Mouse (Mus musculus) adrenal gland, postnatal 10 days (tissue): ENCODE data around the gene Cacnb4. TPM values are rescaled to one million over a fixed set of nuclear protein-coding genes. Genes with fewer than 3 reads are reported as not detected.

Source experiments
- DNase-seq: peaks from one replicate; pipeline ENCODE4 v3.0.0; 2021; ENCODE audit warnings: mixed read lengths
- total RNA-seq, 2 experiments: library from RNA; stranded (reverse); gene quantifications; 2 replicates each; pipeline ENCODE4 v1.2.3; 2021

Cacnb4 gene
- total RNA-seq, 2 experiments from 2014 or later = 0.36 to 1.4 TPM

- peak; percentile 32 for DNase-seq
Measured at GRCm38 (mm10) chr2:52518740-52519139, 157.9 kb downstream of the Cacnb4 start.

DNA sequence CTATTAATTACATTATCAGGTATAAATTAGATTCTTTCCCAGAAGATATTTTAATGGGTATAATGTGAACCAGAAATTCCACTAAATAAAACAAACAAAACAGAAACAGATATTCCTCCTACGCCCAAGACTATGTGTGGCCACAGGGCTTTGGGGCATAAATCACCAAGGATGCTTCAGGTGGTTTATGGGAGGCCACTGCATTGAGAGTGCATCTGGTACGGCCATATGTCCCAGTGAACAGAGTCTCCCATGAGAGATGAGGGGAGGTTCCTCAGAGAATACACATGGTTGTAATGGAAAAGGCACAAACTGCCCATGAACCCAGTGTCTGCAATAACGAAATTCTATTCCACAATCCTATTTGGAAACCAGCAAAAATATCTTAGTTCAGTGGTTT is 160.1 kb downstream of the Cacnb4 start:
- DNase-seq = no peak

DNA sequence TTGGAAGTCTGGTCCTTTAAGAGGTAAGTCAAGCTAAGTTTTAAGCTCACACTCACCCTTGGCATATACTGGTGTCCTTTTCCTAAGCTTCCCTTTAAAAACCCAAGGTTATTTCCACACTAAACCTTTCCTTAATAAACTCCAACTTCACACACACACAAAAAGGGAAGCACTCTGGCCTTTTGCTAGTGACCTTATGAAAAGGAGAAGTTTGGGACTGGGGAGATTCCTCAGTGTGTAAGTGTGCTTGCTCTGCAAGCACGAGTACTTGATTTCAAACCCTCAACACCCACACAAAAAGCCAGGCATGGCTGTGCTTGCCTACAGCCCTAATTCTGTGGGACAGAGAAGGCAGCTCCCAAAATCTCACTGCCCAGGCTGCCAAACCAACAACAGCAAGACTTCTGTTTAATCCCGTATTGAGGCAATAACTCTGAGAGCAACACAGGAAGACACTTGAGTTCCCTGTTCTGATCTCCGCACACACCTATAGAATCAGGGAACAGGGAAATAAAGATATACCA is 163.7 kb downstream of the Cacnb4 start:
- DNase-seq = no peak

- no peak for DNase-seq
Measured at GRCm38 (mm10) chr2:52512206-52512605, 164.4 kb downstream of the Cacnb4 start.

DNA sequence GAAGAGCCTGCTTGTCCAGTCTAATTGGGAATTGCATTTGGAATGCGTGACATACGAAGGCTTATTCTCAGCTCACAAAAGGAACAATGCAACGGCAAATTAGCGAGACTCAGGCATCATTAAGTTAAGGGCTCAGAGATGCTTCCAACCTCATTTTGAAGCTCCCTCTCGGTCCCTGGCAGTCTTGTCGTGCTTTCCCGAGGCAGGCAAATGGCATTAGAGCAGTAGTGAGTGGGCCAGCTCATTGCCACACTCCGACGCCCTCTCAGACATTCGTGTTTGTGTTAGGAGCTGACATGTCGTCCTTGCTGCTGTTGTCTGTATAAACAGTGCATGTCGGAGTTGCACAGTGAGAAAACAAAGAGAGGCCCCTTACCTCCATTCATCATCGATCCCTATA is 164.8 kb downstream of the Cacnb4 start:
- no peak for DNase-seq

DNA sequence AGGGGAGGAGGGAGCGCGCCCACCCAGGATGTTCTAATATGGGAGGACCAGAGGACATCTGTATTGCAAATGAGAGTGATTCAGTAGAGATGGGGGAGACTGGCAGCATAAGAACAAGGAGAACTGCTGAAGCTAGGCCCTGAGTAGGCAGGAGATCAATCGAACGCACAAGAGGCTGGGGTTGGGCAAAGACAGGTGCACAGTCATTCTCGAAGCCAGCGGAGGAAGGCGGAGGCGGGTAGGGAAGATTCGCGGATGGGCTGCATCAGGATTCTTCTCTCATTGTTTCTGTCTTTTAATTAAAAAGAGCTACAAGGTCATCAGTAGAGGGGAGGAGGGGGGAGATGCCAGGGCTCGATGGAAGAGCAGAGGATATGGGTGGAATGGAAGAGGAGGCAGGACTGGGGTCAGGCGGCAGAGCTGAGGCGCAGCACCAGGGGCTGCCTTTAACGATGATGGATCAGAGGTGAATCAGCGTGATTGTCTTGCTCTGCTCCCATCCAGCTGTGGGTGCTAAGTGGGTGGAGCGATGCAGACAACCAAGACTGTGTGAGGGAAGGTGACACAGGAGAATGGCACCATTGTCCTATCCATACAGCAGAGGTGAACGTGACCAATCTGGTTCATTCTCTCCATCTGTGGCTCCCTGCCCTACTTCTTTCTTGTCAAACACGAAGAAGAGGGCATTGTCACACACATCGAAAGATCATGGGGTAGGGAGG is 166.7 kb downstream of the Cacnb4 start:
- DNase-seq = no peak

DNA sequence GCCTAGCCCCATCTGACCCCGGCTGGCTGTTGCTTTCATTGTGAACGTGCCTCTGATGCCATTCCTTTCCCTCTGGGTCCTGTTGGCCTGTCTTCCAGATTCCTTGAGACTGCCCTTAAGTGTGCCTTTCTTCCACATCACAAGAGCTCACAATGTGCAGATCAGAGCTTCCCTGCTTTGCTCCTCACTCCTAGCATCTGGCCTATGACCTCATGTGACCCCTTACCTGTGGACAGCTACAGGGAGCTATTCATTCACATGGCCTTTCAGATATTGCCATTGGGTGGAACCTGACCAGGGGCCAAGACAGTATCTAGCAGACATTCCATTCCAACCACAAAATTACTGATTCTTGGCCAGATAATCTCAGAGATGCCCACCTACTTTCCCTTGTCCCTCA is 171.5 kb downstream of the Cacnb4 start:
- DNase-seq = no peak

GRCm38 (mm10) chr2:52504762-52505161 is 171.9 kb downstream of the Cacnb4 start:
- DNase-seq = peak; percentile 53

- DNase-seq = no peak
Measured at GRCm38 (mm10) chr2:52499849-52500262, 176.8 kb downstream of the Cacnb4 start.

- DNase-seq = no peak
Measured at GRCm38 (mm10) chr2:52499101-52499537, 177.5 kb downstream of the Cacnb4 start.

DNA sequence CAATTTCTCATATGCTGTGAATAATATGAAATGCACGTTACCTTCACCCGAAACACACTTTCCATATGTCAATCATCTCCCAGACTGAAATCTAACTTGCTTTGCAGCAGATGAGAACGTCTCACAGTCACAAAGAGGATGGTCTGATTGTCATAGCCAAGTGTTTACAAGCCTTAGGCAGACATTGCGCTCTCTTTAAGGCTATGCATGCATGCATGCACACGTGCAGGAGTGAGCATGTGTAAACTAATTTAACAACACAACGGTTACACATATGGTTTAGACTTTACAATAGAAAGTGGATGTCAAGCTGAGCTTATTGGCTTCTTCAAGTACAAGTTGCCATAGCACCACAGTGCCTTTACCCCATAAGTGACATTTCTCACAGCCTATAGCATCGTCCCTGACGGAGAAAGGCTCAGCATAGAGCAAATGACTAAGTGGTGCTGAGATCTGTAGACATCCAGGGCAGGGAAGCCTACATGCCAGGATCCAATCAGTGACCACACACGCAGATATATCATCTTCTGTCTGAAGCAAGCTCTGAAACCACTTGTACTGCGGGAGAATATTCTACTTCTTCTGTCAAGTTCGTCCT is 181.4 kb downstream of the Cacnb4 start:
- DNase-seq = no peak

DNA sequence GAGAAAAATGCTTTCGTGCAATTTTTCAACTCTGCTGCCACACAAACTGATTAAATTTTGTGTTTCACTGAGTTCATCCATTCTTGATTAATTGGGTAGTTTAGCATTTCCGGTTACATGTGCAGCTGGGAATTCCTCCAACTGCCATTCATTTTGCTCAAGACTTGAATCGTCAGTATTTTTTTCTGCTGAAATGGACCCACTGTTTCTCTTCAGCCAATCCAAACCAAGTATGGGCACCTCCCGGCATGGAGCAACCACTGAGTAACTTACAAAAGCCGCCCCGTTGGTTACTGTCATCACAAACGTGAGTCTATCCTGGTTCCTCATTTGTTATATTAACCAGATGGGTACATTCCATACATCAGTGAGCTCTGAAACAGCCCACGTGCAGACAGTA is 182.4 kb downstream of the Cacnb4 start:
- no peak for DNase-seq

DNA sequence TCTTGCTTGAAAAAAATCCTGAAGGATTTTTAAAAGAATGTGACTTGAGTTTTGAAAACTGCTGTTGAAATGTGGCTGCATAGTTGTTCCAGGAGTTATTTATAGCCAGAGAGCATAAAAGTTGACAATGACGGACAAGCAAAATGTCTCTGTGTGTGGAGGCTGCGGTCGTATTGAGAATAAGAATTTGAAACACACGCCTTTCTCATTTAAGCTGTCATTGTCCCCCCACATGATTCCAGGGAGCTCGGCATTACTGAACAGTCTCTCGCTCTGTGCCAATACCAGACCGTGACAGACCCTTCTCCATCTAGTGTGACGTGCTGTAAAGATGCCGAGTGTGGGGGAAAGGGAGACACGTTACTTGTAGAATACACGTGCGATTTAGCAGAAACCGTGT is 183.8 kb downstream of the Cacnb4 start:
- DNase-seq = no peak

- no peak for DNase-seq
Measured at GRCm38 (mm10) chr2:52489840-52490239, 186.8 kb downstream of the Cacnb4 start.

DNA sequence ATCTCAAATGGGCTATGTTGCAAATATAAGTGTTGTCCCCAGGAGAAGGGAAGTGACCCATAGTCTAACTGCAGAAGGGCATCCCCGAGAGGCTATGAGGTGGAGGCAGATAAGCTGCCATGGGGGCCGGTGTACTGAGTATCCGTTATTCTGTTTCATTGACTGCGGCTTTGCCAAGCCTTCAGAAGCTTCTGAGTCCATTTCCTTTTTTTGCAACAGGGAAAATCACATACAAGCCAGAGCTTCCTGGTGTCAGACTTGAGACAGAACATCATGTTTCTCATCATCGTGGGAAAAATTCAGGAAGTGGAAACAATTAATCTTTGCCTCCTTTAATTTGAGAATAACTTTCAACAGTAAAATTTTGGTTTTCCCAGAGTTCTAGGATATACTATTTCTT is 193.1 kb downstream of the Cacnb4 start:
- DNase-seq = no peak

GRCm38 (mm10) chr2:52480476-52480875 is 196.2 kb downstream of the Cacnb4 start:
- DNase-seq = no peak

GRCm38 (mm10) chr2:52478501-52478900 is 198.1 kb downstream of the Cacnb4 start:
- DNase-seq = no peak

DNA sequence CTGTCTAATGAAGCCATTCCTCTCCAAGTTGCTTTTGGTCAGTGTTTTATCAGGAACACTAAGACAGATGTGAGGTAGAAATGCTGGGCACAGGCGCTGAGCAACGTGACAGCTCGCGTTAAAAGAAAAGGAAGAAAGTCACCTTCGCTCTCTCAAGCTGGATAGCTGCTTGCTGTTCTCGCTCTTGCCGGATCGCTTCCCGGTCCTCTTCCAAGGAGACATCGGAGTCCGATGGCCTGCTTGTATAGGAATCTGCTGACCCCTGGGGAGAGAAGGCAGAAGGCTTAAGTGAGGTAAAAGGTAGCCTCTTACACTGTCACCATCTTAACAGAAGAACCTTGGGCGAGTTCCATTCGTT is 199.1 kb downstream of the Cacnb4 start:
- DNase-seq = no peak

GRCm38 (mm10) chr2:52476801-52477549 is 199.7 kb downstream of the Cacnb4 start:
- peak; percentile 20 for DNase-seq

- no peak for DNase-seq
Measured at GRCm38 (mm10) chr2:52475854-52476253, 200.8 kb downstream of the Cacnb4 start.

DNA sequence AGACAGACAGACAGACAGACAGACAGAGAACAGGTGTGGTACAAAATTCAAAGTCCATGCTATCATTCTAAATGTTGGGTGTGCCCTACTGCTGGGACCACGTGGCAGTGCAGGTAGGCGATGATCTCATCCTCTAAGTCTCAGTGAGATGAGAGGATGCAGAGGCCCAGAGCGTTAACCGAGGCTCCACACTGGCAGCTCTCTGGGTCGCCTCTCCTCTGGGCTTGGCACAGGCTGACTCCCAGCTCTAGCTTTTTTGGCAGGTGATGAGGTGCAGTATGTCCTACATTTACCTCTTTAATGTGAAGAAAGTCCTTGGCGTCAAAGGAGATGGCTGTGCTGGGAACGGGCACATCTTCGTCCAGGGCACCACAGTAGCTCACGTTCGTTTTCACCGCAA is 202.1 kb downstream of the Cacnb4 start:
- no peak for DNase-seq

GRCm38 (mm10) chr2:52471545-52472291 is 204.9 kb downstream of the Cacnb4 start:
- peak; percentile 31 for DNase-seq
